Comparison of ENCODE assay signal across 9 mouse cellular contexts in the genomic region with DNA sequence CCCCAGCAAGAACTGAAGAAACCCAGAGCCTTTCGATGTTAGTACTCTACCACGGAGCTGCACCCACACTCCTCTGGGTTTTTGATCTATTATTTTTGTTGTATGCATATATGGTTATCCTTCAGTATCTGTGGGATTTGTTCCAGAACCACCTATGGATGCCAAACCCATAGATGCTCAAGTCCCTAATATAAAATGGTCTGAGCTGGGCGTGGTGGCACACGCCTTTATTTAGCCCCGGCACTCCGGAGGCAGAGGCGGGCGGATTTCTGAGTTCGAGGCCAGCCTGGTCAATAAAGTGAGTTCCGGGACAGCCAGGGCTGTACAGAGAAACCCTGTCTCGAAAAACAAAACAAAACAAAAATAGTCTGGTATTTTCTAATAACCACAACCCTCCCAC. TPM values are rescaled to one million over a fixed set of nuclear protein-coding genes. Genes with fewer than 3 reads are reported as not detected.
DNase-seq lines count a peak whose midpoint lies in the region; ATAC-seq and TF ChIP-seq lines count a peak whose summit lies in the region.
"Had no signal": no experiment of that assay in that cellular context is flagged by ENCODE, and none has a peak within 500 bp of the region (broad histone marks: within the 10 kb centered on the region; RNA-seq: fewer than 3 reads in every experiment).

No protein-coding gene starts in this region.

- H3K9me3 ChIP-seq in forebrain, postnatal 0 days (ENCODE audit: low read length): no peaks in the 10 kb centered on the region
- H3K9me3 ChIP-seq in liver, embryonic 15.5 days (replicated peaks): no peaks in the 10 kb centered on the region

- H3K9ac ChIP-seq in forebrain, postnatal 0 days: peak overlapping the region; percentile 52
- H3K9ac ChIP-seq in liver, embryonic 15.5 days: peak overlapping the region; percentile 59

- H3K4me2 ChIP-seq in forebrain, postnatal 0 days (ENCODE audit: low read depth): peak overlapping the region; percentile 65
- peak overlapping the region; percentile 93 for H3K4me2 ChIP-seq in liver, embryonic 15.5 days

- ATAC-seq in forebrain, postnatal 0 days: no peak
- ATAC-seq in liver, embryonic 15.5 days (ENCODE audit: insufficient read depth): no peak; the same call in 1 of the 2 replicates

- H3K36me3 ChIP-seq in forebrain, postnatal 0 days (ENCODE audit: insufficient read depth): peaks cover 50% of the 10 kb centered on the region
- H3K36me3 ChIP-seq in liver, embryonic 15.5 days (replicated peaks): peaks cover 68% of the 10 kb centered on the region

- DNase-seq in embryo, embryonic 11 days: peak; percentile 7
- no peak for DNase-seq in embryo, embryonic 9.5 days (ENCODE audit: extremely low spot score)
- DNase-seq in 3134 (ENCODE audit: extremely low read depth, insufficient read length, low spot score): peak; percentile 28
- DNase-seq in forebrain, postnatal 0 days: no peak
- no peak for DNase-seq in right cerebral cortex, postnatal 36 days (ENCODE audit: low spot score in 2 of 2)
- no peak for DNase-seq in thymus, adult 18-20 months
- no peak for DNase-seq in layer of hippocampus, adult 9-10 months (ENCODE audit: low spot score)

- H3K27me3 ChIP-seq in forebrain, postnatal 0 days (ENCODE audit: insufficient read depth, low read length): no peaks in the 10 kb centered on the region
- H3K27me3 ChIP-seq in liver, embryonic 15.5 days: no peaks in the 10 kb centered on the region

- 70% methylated on average over 11 of the region's 11 CpGs for WGBS in forebrain, postnatal 0 days
- 24% methylated on average over 11 of the region's 11 CpGs for WGBS in liver, embryonic 15.5 days (ENCODE audit: insufficient replicate concordance)

- peak overlapping the region; percentile 100 for H3K4me3 ChIP-seq in forebrain, postnatal 0 days (ENCODE audit: low read depth, low read length)
- peak overlapping the region; percentile 99 for H3K4me3 ChIP-seq in liver, embryonic 15.5 days (replicated peaks)

- H3K4me1 ChIP-seq in forebrain, postnatal 0 days (ENCODE audit: insufficient read depth): peaks cover 10% of the 10 kb centered on the region; the same call in 1 of the 2 replicates
- H3K4me1 ChIP-seq in liver, embryonic 15.5 days (replicated peaks): peaks cover 36% of the 10 kb centered on the region

- H3K27ac ChIP-seq in forebrain, postnatal 0 days (ENCODE audit: low read depth, low read length): peak overlapping the region; percentile 75
- H3K27ac ChIP-seq in liver, embryonic 15.5 days (replicated peaks): peak overlapping the region; percentile 87

- TF ChIP-seq CTCF in forebrain, postnatal 0 days (IDR thresholded peaks at IDR 0.05; ENCODE audit: low read depth): no peak

RNA-seq across cellular contexts. Expression of a gene that starts 0.6 kb away (rescaled TPM):
- 2,026 and 2,688 TPM in 2 replicates for total RNA-seq in forebrain, postnatal 0 days (2014; rRNA removed)
- 949 and 1,184 TPM in 2 replicates for polyA plus RNA-seq in forebrain, postnatal 0 days (2015; fragmentation: Nextera tagmentation; extraction: Ambion mirVana)
- 830 and 871 TPM in 2 replicates for polyA plus RNA-seq in liver, embryonic 15.5 days (2015; fragmentation: Nextera tagmentation; extraction: Ambion mirVana)

RNA-seq across cellular contexts. Expression of a gene that starts 16.7 kb away (rescaled TPM):
- 49.1 and 53.5 TPM in 2 replicates for total RNA-seq in forebrain, postnatal 0 days (2014; rRNA removed)
- 30.8 and 31.4 TPM in 2 replicates for polyA plus RNA-seq in forebrain, postnatal 0 days (2015; fragmentation: Nextera tagmentation; extraction: Ambion mirVana)
- 130 and 137 TPM in 2 replicates for polyA plus RNA-seq in liver, embryonic 15.5 days (2015; fragmentation: Nextera tagmentation; extraction: Ambion mirVana)

RNA-seq across cellular contexts. Expression of a gene that starts 22.6 kb away (rescaled TPM):
- total RNA-seq in forebrain, postnatal 0 days (2014; rRNA removed): 0.08 TPM in 1 of 2 replicates, not detected in the other
- 0.18 TPM in 1 of 2 replicates, not detected in the other for polyA plus RNA-seq in forebrain, postnatal 0 days (2015; fragmentation: Nextera tagmentation; extraction: Ambion mirVana)
- not detected in 2 replicates for polyA plus RNA-seq in liver, embryonic 15.5 days (2015; fragmentation: Nextera tagmentation; extraction: Ambion mirVana)
- polyA plus RNA-seq: thymus, postnatal 0 days had no signal

RNA-seq across cellular contexts. Expression of a gene that starts 35.0 kb away (rescaled TPM):
- total RNA-seq in forebrain, postnatal 0 days (2014; rRNA removed): not detected in 2 replicates
- polyA plus RNA-seq in forebrain, postnatal 0 days (2015; fragmentation: Nextera tagmentation; extraction: Ambion mirVana): not detected in 2 replicates
- polyA plus RNA-seq in liver, embryonic 15.5 days (2015; fragmentation: Nextera tagmentation; extraction: Ambion mirVana): 0.07 TPM in 1 of 2 replicates, not detected in the other

RNA-seq across cellular contexts. Expression of a gene that starts 57.2 kb away (rescaled TPM):
- total RNA-seq in forebrain, postnatal 0 days (2014; rRNA removed): 11.2 and 14.7 TPM in 2 replicates
- 5.1 and 10.6 TPM in 2 replicates for polyA plus RNA-seq in forebrain, postnatal 0 days (2015; fragmentation: Nextera tagmentation; extraction: Ambion mirVana)
- polyA plus RNA-seq in liver, embryonic 15.5 days (2015; fragmentation: Nextera tagmentation; extraction: Ambion mirVana): 2.7 and 3.5 TPM in 2 replicates

Comparison
In these comparisons a context has a peak if more than half of its experiments do, and no peak if none do; other contexts are left out.
1. DNase-seq: peak in embryo, embryonic 11 days (single experiment) and 3134 (single experiment); none in embryo, embryonic 9.5 days (single experiment), forebrain, postnatal 0 days (single experiment), right cerebral cortex, postnatal 36 days (0 of 2), thymus, adult 18-20 months (0 of 2) and layer of hippocampus, adult 9-10 months (single experiment).